Mouse (Mus musculus): ENCODE measurements around the gene Prim1.
"Not testable (repeated sequence)": the region's sequence is repeated elsewhere in the genome, so short reads cannot be mapped to it uniquely, and the experiment has no call there.

Prim1 gene

GRCm38 (mm10) chr10:128039858-128040257 is 24.9 kb downstream of the Prim1 start:
- no peak for DNase-seq

- DNase-seq, result no peak
Observed at GRCm38 (mm10) chr10:128040293-128040692, 25.3 kb downstream of the Prim1 start.

DNA sequence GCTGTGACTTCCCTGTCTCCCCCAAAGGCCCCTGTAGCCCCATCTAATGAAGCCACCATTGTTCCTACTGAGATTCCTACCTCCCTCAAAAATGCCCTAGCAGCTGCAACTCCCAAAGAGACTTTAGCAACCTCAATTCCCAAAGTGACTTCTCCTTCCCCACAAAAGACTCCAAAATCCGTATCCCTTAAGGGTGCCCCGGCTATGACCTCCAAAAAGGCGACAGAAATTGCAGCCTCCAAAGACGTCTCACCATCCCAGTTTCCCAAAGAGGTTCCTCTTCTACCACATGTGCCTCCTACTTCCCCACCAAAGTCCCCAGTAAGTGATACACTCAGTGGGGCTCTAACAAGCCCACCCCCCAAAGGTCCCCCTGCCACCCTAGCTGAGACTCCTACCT is 26.7 kb downstream of the Prim1 start:
- DNase-seq, result no peak

DNA sequence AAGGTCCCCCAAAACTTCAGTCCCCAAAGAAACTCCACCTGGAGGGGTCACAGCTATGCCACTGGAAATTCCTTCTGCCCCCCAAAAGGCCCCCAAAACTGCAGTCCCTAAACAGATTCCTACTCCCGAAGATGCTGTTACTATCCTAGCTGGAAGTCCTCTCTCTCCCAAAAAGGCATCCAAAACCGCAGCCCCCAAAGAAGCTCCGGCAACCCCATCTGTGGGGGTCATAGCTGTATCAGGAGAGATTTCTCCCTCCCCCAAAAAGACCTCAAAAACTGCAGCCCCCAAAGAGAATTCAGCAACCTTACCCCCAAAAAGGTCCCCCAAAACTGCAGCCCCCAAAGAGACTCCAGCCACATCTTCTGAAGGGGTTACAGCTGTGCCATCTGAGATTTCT is 27.5 kb downstream of the Prim1 start:
- no peak for DNase-seq

- peak; percentile 59 for DNase-seq
Observed at GRCm38 (mm10) chr10:128043041-128043835, 28.3 kb downstream of the Prim1 start.

GRCm38 (mm10) chr10:128048157-128048556 is 33.2 kb downstream of the Prim1 start:
- no peak for DNase-seq

- no peak for DNase-seq
Observed at GRCm38 (mm10) chr10:128049741-128050140, 34.8 kb downstream of the Prim1 start.

- DNase-seq, result no peak
Observed at GRCm38 (mm10) chr10:128050355-128050754, 35.4 kb downstream of the Prim1 start.

GRCm38 (mm10) chr10:128051589-128051988 is 36.6 kb downstream of the Prim1 start:
- DNase-seq, result no peak

GRCm38 (mm10) chr10:128052136-128052535 is 37.2 kb downstream of the Prim1 start:
- DNase-seq, result not testable (repeated sequence)

DNA sequence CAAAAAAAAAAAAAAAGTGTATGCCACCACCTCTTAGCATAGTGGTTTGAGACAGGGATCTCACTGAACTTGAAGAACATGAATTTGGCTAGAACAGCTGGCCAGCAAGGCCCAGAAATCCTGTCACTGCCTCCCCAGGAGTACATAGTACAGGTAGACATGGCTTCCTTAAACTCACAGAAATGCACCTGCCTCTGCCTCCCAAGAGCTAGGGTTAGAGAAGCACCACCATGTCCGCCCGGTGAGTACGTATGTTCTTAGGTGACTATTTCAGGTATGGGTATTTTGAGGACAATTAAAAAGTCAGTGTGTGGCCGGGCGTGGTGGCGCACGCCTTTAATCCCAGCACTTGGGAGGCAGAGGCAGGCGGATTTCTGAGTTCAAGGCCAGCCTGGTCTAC is 38.0 kb downstream of the Prim1 start:
- DNase-seq, result no peak

- no peak for DNase-seq
Observed at GRCm38 (mm10) chr10:128058184-128058583, 43.2 kb downstream of the Prim1 start.

- DNase-seq, result peak; percentile 98
Observed at GRCm38 (mm10) chr10:128058601-128059151, 43.7 kb downstream of the Prim1 start, which contains the start of gene Ptges3. Gene Ptges3, plus strand, starts transcription at chr10:128058954.

DNA sequence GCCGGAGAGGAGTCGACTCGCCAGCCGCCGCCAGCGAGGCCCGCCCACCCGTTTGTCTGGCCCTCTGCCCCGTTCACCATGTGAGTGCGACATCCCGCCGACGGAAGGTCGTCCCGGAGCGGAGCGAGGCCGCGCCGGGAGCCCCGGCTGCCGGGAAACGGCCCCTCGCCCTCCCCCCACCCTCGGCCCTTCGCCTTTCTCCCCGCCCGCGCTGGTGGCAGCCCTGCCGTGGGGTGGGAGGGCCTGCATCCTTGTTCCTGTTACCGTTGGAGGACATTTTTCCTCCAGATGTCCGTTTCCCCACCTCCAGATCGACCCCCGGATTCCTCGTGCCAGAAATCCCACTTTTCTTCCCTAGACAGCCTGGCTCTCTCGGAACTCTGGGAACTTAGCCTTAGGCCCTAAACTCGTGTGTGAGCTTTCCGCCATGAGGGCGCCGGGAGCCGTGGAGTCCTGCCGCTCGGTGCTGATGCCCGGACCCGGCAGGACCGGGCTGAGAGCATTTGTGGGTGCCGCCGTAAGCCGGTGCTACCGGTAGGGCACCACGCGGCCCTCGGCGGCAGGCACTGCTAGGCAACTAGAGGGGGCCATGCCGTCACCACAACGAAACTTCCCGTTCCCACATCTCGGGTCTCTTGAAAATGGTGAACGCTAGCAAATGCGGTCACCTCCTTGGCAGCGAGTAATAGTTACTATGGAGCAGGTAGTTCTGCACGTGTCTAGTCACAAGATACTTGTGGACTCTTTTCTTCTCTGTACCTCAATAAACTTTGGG is 44.4 kb downstream of the Prim1 start:
- peak; percentile 80 for DNase-seq

- no peak for DNase-seq
Observed at GRCm38 (mm10) chr10:128061109-128061508, 46.1 kb downstream of the Prim1 start.

DNA sequence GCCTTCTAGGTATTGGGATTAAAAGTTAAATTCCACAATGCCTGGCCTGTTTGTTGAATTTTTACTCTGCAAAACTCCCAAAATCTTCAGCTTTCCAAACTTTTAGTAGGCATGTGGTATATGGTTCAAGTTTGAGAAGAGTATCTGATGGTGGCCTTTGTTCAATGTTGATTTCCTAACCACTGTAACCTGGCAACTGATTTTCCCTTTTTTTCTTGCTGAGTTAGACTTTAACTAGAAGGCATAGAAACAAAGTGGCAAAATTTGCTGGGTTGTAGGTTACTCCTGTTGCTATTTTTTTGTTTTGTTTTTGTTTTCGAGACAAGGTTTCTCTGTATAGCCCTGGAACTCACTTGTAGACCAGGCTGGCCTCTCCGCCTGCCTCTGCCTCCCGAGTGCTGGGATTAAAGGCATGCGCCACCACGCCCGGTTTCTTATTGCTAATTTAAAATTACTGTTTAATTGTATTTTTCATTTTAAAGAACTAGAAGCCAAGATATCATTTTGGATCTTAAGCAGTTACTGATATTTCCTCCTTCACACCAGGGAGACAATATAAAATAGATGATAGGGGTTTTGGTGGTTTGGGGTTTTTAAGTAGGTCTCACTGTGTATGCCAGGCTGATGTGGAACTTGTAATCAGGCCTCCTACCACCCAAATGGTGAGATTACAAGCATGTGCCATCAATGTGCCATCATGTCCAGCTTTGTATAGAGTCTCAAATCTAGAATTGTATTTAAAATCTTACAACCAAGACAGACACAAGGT is 47.4 kb downstream of the Prim1 start:
- no peak for DNase-seq

DNA sequence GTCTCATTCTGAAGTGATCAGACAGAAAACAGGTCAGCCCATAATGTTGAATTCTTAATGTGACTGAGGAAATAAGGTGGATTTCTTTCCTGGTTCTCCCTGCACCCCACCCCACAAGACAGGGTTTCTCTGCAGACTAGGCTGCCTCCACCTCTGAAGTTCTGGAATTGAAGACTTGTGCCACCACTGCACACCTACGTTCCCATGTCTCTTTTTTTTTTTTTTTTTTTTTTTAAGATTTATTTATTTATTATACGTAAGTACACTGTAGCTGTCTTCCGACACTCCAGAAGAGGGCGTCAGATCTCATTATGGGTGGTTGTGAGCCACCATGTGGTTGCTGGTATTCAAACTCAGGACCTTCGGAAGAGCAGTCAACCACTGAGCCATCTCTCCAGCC is 51.1 kb downstream of the Prim1 start:
- DNase-seq, result no peak

GRCm38 (mm10) chr10:128069201-128069600 is 54.2 kb downstream of the Prim1 start:
- DNase-seq, result no peak

GRCm38 (mm10) chr10:128070432-128070831 is 55.5 kb downstream of the Prim1 start:
- DNase-seq, result not testable (repeated sequence)

DNA sequence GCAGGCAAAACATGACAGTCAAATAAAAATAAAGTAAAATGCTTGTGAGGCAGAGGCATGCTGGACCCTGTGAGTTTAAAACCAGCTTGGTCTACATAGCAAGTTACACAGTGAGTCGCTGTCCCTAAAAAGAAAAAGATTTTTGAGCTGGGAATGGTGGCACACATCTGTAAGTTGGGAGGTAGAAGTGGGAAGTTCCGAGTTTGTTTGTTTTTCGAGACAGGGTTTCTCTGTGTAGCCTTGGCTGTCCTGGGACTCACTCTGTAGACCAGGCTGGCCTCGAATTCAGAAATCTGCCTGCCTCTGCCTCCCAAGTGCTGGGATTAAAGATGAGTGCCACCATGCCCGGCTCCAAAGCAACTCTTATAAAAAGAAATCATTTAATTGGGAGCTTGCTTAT is 63.3 kb downstream of the Prim1 start:
- not testable (repeated sequence) for DNase-seq

Data from thymus, postnatal 14 days (tissue).